Mouse (Mus musculus) ES-Bruce4 (cell line): ENCODE data around the gene Jhy.

Source experiments
- CTCF ChIP-seq: IDR thresholded peaks from one replicate; pipeline ENCODE4 v1.8.1; 2011; ENCODE audit warnings: low read depth, low read length
- POLR2A ChIP-seq: IDR thresholded peaks from one replicate; pipeline ENCODE4 v1.8.1; 2011; ENCODE audit warnings: low read length; ENCODE audit not compliant: insufficient read depth

DNA sequence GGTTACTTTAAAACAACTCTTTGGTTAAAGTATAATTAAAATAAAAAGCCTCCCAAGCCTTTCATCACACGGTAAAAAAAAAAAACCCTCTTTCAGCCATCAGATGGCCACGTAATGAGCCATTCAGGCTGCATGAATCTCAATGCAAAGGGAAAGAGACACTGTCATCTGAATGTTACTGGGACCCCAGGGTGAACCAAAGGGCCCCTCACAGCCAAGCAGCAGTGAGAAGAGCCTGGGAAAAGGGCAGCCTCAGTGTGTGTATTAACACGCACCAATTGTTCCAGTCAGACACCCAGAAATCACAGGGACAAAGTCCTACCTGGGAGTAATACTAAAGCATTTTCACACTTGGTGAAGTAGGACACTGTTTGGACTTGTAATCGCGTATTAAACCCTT is 48.5 kb upstream of the Jhy start:
- no peak for TF ChIP-seq CTCF
- TF ChIP-seq POLR2A: no peak
